Mouse (Mus musculus) bone marrow macrophage, adult 2 months (primary cell): ENCODE measurements around the gene Ece1.
A peak's percentile ranks its signal among the peaks of the same experiment; 100 is the strongest.

Experiments used
- CTCF ChIP-seq: IDR thresholded peaks from 2 replicates; pipeline ENCODE4 v1.5.1; 2012; ENCODE audit warnings: low read depth, mild to moderate bottlenecking, low read length, moderate library complexity
- POLR2A ChIP-seq: IDR thresholded peaks from 2 replicates; pipeline ENCODE4 v1.6.1; 2012; ENCODE audit warnings: mild to moderate bottlenecking, low read depth, low read length, borderline replicate concordance

DNA sequence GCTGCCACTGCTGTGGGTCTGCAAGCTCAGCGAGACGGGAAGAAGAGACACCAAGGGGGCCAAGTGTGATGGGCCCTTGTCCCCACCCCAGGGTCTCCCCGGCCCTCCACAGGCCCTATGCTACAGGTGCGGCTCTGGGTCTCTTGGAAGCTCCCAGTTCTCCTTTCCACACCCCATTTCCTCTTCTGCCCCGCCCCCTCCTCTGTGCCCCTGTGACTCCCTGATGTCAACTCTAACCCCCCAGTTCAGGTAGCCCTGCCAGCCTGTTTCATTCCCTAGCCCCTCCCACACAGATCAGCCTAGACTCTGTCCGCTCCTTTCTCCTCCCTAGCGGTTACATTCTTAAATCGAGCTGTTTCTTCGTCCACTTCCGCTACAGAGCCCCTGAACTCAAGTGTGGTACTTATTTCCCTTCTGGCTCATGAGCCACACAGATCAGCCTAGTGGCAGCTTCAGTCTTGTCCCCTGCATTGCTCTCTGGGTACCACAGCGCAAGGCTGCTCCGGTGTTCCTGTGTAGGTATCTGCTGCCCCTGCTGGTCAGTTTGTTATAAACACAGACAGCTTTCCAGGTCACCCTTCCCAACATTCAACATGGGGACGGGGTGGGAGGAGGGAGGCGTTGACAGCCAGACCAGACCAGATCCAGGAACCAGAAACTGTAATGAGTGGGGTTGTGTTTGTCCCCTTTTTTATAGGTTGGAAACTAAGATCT lies 26.3 kb upstream of the Ece1 start:
- TF ChIP-seq POLR2A (no peak), CTCF (peak; percentile 65)
